Mouse (Mus musculus): ENCODE measurements around the gene Slc8a1.

- TF ChIP-seq CTCF (IDR thresholded peaks at IDR 0.05; ENCODE audit: low read depth, low read length), result no peak
- no peak for TF ChIP-seq POLR2AphosphoS5 (IDR thresholded peaks at IDR 0.05; ENCODE audit: insufficient replicate concordance, low read depth, low read length)
- TF ChIP-seq TAL1 (conservative IDR thresholded peaks at IDR 0.05; ENCODE audit: low read depth, low read length), result no peak
- no peak for TF ChIP-seq GATA1 (IDR thresholded peaks at IDR 0.05; ENCODE audit: borderline replicate concordance, low read length)
Measured at GRCm38 (mm10) chr17:81544926-81545325, 193.3 kb downstream of the Slc8a1 start.
